Mouse (Mus musculus) midbrain, embryonic 12.5 days (tissue): ENCODE results near the gene Stard13. TPM values are rescaled to one million over a fixed set of nuclear protein-coding genes. Genes with fewer than 3 reads are reported as not detected.
A peak's percentile ranks its signal among the peaks of the same experiment; 100 is the strongest.

Source experiments
- ATAC-seq: fragments of 200-750 bp; cut with Nextera tagmentation; 2 replicates; pipeline ENCODE4 v1.8.0; 2017; ENCODE audit warnings: low read depth, moderate TSS enrichment, moderate library complexity; ENCODE audit not compliant: low FRiP score
- H3K27ac ChIP-seq: fragments of 300-500 bp; sonication (generic); replicated peaks from 2 replicates; pipeline ENCODE4 v1.5.1; 2016; ENCODE audit warnings: mild to moderate bottlenecking
- H3K27me3 ChIP-seq: fragments of 300-500 bp; sonication (generic); 2 replicates; pipeline ENCODE4 v1.6.1; 2016; ENCODE audit warnings: mild to moderate bottlenecking
- H3K36me3 ChIP-seq: fragments of 300-500 bp; sonication (generic); 2 replicates; pipeline ENCODE4 v1.6.1; 2016
- H3K4me1 ChIP-seq: fragments of 300-500 bp; sonication (generic); 2 replicates; pipeline ENCODE4 v1.6.1; 2016
- H3K4me2 ChIP-seq: fragments of 300-500 bp; sonication (generic); replicated peaks from 2 replicates; pipeline ENCODE4 v1.6.1; 2016; ENCODE audit warnings: mild to moderate bottlenecking, moderate library complexity
- H3K4me3 ChIP-seq: fragments of 300-500 bp; sonication (generic); 2 replicates; pipeline ENCODE4 v1.5.1; 2016; ENCODE audit warnings: mild to moderate bottlenecking
- H3K9ac ChIP-seq: fragments of 300-500 bp; sonication (generic); replicated peaks from 2 replicates; pipeline ENCODE4 v1.6.1; 2016; ENCODE audit warnings: mild to moderate bottlenecking, moderate library complexity
- H3K9me3 ChIP-seq: fragments of 300-500 bp; sonication (generic); 2 replicates; pipeline ENCODE4 v1.6.1; 2016; ENCODE audit warnings: mild to moderate bottlenecking
- WGBS: fragments of 180-500 bp; shearing (Covaris S2); methylation state at CpG from one replicate; pipeline ENCODE4 v1.1.7; 2016; 5-methylcytosine and 5-hydroxymethylcytosine counted together
- polyA plus RNA-seq: library from polyadenylated mRNA; unstranded; fragments of >200 nt; fragmentation: Nextera tagmentation; extraction: Ambion mirVana; gene quantifications from 2 replicates; pipeline ENCODE4 v1.2.1, GENCODE M21; 2016

The Stard13 gene
- polyA plus RNA-seq, 1 experiment from 2014 or later: 5.6 TPM

GRCm38 (mm10) chr5:151085749-151086148 is 147.9 kb downstream of the Stard13 start:
- no peaks in the 10 kb centered on the region for H3K27me3 ChIP-seq
- no peak overlapping the region for H3K27ac ChIP-seq
- H3K4me3 ChIP-seq: no peak overlapping the region
- no peaks in the 10 kb centered on the region for H3K4me1 ChIP-seq
- no peak overlapping the region for H3K4me2 ChIP-seq
- WGBS: 82% methylated on average over 8 of the region's 8 CpGs
- no peaks in the 10 kb centered on the region for H3K36me3 ChIP-seq
- H3K9me3 ChIP-seq: no peaks in the 10 kb centered on the region
- ATAC-seq: no peak
- no peak overlapping the region for H3K9ac ChIP-seq

DNA sequence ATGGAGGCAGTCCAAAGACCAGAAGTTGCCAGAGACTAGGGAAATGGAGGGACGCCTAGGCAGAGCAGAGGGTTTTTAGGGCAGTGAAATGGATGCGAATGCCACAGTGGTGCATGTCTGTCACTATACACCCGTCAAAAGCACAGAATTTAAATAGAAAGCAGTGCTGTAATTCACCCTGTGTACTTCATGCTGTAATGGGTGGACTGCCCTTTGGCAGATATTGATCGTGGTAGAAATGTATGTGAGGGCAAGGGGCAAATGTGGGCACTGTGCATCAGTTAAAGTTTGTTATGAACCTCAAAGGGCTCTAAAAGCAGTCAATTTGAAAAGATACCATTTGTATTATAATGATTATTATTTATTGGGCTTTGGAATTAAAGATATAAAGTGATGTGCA is 153.4 kb downstream of the Stard13 start:
- Histone ChIP-seq H3K9me3 (peaks cover 1% of the 10 kb centered on the region; the same call in 1 of the 2 replicates), H3K9ac (no peak overlapping the region), H3K36me3 (no peaks in the 10 kb centered on the region), H3K4me3 (no peak overlapping the region), H3K27ac (no peak overlapping the region), H3K4me1 (no peaks in the 10 kb centered on the region), H3K4me2 (no peak overlapping the region), H3K27me3 (no peaks in the 10 kb centered on the region)
- WGBS: 86% methylated on average over 4 of the region's 4 CpGs
- no peak for ATAC-seq

- H3K9me3 ChIP-seq: peaks cover 3% of the 10 kb centered on the region; the same call in 1 of the 2 replicates
- H3K4me2 ChIP-seq: no peak overlapping the region
- 96% methylated on average over 2 of the region's 2 CpGs for WGBS
- H3K9ac ChIP-seq: no peak overlapping the region
- H3K27ac ChIP-seq: no peak overlapping the region
- H3K36me3 ChIP-seq: no peaks in the 10 kb centered on the region
- no peaks in the 10 kb centered on the region for H3K4me1 ChIP-seq
- no peaks in the 10 kb centered on the region for H3K27me3 ChIP-seq
- no peak overlapping the region for H3K4me3 ChIP-seq
- no peak for ATAC-seq
Measured at GRCm38 (mm10) chr5:151077953-151078352, 155.7 kb downstream of the Stard13 start.

GRCm38 (mm10) chr5:151076917-151077316 is 156.7 kb downstream of the Stard13 start:
- H3K27ac ChIP-seq: 0 out of 2 replicates have a peak overlapping the region, but pooled peaks have one; percentile 12
- no peak for ATAC-seq
- no peak overlapping the region for H3K4me2 ChIP-seq
- H3K4me1 ChIP-seq: no peaks in the 10 kb centered on the region
- no peaks in the 10 kb centered on the region for H3K27me3 ChIP-seq
- no peak overlapping the region for H3K9ac ChIP-seq
- H3K4me3 ChIP-seq: no peak overlapping the region
- 68% methylated on average over 3 of the region's 3 CpGs for WGBS
- H3K9me3 ChIP-seq: peaks cover 3% of the 10 kb centered on the region; the same call in 1 of the 2 replicates
- H3K36me3 ChIP-seq: no peaks in the 10 kb centered on the region

DNA sequence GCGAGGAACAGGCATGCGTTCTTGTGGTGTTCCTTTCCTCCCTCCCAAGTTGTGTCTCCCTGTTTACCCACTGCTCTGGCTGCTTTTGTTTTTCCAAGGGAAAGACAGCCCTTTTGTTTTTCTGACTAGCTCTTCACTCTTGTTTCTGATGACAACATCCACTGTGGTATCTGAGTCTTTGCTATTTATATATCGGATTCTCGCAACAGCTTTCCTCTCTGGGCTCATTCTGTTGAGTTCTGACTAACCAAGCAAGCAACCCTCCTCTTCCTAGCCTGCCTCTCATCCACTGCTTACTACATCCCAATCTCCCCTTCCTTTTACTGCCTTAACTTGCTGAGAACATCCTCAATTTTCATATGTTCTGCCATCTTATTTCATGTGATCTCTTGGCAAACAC is 159.4 kb downstream of the Stard13 start:
- Histone ChIP-seq H3K9ac (no peak overlapping the region), H3K4me1 (no peaks in the 10 kb centered on the region), H3K4me3 (no peak overlapping the region), H3K27ac (no peak overlapping the region), H3K9me3 (peaks cover 3% of the 10 kb centered on the region; the same call in 1 of the 2 replicates), H3K27me3 (no peaks in the 10 kb centered on the region), H3K36me3 (no peaks in the 10 kb centered on the region), H3K4me2 (no peak overlapping the region)
- 89% methylated on average over 4 of the region's 4 CpGs for WGBS
- no peak for ATAC-seq

DNA sequence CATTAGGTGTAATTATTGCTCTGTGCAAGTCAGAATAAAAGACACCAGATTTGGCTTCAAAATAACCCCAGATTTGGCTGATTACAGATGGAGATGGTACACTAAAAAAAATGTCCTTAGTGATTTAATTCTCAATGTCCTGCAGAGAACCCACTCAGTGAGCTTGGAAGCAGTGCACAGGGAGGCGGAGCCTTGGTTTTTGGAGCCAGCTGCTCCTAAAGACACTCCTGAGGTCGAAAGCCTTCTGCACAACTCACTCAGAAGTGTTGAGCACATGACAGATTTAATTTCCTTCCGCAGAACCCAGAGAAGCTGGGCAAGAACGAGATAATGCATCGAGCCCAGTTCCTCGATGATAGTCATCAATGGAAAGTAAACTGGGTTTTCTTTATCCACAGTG is 162.2 kb downstream of the Stard13 start:
- Histone ChIP-seq H3K4me2 (no peak overlapping the region), H3K4me3 (no peak overlapping the region), H3K4me1 (no peaks in the 10 kb centered on the region), H3K27ac (no peak overlapping the region), H3K36me3 (no peaks in the 10 kb centered on the region), H3K9ac (no peak overlapping the region), H3K27me3 (no peaks in the 10 kb centered on the region), H3K9me3 (peaks cover 3% of the 10 kb centered on the region; the same call in 1 of the 2 replicates)
- no peak for ATAC-seq
- WGBS: 82% methylated on average over 6 of the region's 6 CpGs

GRCm38 (mm10) chr5:151070896-151071295 is 162.7 kb downstream of the Stard13 start:
- no peak overlapping the region for H3K4me3 ChIP-seq
- H3K9ac ChIP-seq: no peak overlapping the region
- no peak overlapping the region for H3K4me2 ChIP-seq
- H3K4me1 ChIP-seq: no peaks in the 10 kb centered on the region
- no peaks in the 10 kb centered on the region for H3K27me3 ChIP-seq
- H3K27ac ChIP-seq: no peak overlapping the region
- no peak for ATAC-seq
- no peaks in the 10 kb centered on the region for H3K36me3 ChIP-seq
- WGBS: 73% methylated on average over 6 of the region's 6 CpGs
- H3K9me3 ChIP-seq: peaks cover 3% of the 10 kb centered on the region; the same call in 1 of the 2 replicates

DNA sequence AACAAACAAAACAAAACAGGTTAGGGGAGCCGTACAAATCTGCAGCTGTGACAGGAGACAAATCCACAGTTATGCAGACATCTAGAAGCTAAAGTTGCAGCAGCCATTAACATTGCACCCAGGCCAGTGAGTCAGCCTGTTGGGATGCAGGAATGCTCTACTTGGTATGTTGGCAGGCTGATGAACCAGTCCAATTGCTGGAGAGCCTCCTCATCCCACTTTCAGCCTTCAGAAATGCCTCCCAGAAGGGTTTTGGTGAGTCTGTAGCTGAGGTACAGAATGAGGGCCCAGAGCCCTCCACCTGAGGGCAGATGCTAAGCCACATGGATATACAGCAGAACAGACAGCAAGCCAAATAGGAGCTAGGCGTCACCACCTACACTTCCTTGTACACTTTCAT is 164.1 kb downstream of the Stard13 start:
- whole genome bisulfite sequencing: 92% methylated on average over 2 of the region's 2 CpGs
- Histone ChIP-seq H3K36me3 (no peaks in the 10 kb centered on the region), H3K9me3 (no peaks in the 10 kb centered on the region), H3K4me1 (no peaks in the 10 kb centered on the region), H3K4me2 (no peak overlapping the region), H3K27ac (no peak overlapping the region), H3K4me3 (no peak overlapping the region), H3K27me3 (no peaks in the 10 kb centered on the region), H3K9ac (no peak overlapping the region)
- no peak for ATAC-seq

DNA sequence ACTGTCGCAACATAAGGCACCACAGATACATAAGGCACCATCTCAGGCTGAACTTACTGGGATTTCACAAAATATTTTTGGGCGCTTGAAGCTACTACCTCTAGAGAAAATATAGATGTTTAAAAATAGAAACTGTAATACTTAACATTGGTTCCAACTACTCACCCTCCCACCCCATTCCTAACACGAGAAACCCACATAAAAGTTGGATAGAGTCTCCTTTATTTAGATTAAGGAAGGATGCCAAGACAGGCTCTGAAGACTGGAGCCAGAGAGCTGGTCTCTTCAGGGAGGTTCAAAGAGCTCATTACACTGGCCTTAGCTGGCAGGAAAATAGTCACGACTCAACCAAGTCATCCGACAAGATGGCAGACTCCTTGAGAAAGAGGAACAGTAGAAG is 167.6 kb downstream of the Stard13 start:
- Histone ChIP-seq H3K4me3 (no peak overlapping the region), H3K9ac (no peak overlapping the region), H3K27me3 (no peaks in the 10 kb centered on the region), H3K27ac (no peak overlapping the region), H3K4me1 (no peaks in the 10 kb centered on the region), H3K4me2 (no peak overlapping the region), H3K9me3 (no peaks in the 10 kb centered on the region), H3K36me3 (no peaks in the 10 kb centered on the region)
- no peak for ATAC-seq
- WGBS: 84% methylated on average over 5 of the region's 5 CpGs

DNA sequence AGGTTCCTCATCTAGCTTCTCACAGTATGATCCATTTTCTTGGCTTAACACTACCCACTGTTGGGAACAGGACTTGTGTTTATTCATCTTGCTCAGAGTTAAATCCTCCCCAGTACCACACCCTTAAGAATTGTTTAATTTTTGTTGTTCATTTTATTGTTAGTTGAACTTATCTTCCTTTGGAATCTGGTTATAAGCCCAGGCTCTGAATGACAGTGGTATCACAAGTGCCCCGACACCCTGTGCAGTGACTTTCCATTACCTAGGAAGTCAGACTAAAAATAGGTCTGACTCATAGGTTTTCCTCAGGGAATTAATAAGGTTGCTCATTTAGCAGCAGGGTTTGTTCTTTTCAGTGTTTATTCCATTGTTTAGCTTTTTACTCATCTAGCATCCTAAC is 168.4 kb downstream of the Stard13 start:
- H3K27ac ChIP-seq: no peak overlapping the region
- no peaks in the 10 kb centered on the region for H3K9me3 ChIP-seq
- no peak overlapping the region for H3K4me3 ChIP-seq
- WGBS: 81% methylated on average over 1 of the region's 1 CpGs
- ATAC-seq: no peak
- H3K9ac ChIP-seq: no peak overlapping the region
- H3K27me3 ChIP-seq: no peaks in the 10 kb centered on the region
- 0 out of 2 replicates have a peak, but pooled peaks cover 3% of the 10 kb centered on the region for H3K4me1 ChIP-seq
- no peak overlapping the region for H3K4me2 ChIP-seq
- H3K36me3 ChIP-seq: no peaks in the 10 kb centered on the region

GRCm38 (mm10) chr5:151061942-151062341 is 171.7 kb downstream of the Stard13 start:
- no peak overlapping the region for H3K4me2 ChIP-seq
- H3K27me3 ChIP-seq: no peaks in the 10 kb centered on the region
- 95% methylated on average over 2 of the region's 2 CpGs for WGBS
- H3K4me1 ChIP-seq: 0 out of 2 replicates have a peak, but pooled peaks cover 3% of the 10 kb centered on the region
- no peak for ATAC-seq
- no peaks in the 10 kb centered on the region for H3K9me3 ChIP-seq
- H3K9ac ChIP-seq: no peak overlapping the region
- no peak overlapping the region for H3K4me3 ChIP-seq
- H3K27ac ChIP-seq: no peak overlapping the region
- no peaks in the 10 kb centered on the region for H3K36me3 ChIP-seq

DNA sequence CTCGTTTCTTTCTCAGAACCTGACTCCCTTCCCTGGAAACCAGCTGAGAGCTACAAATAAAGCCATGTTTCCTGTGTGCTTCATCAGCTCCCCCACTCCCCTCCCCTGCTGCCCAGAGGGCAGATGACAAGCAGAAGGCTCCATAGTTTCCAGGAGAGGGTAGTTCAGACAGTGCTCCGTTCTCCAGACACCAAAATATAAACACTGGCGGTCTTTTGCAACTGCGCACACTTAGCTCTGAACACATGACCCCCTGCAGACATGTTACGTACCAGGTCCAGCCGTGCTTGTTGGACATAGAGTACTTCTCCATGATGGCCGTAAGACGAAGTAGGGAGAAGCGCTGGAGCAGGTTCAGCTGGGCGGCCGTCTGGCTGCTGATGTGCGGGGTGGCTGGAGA is 173.2 kb downstream of the Stard13 start:
- Histone ChIP-seq H3K9ac (no peak overlapping the region), H3K27ac (no peak overlapping the region), H3K4me2 (no peak overlapping the region), H3K9me3 (no peaks in the 10 kb centered on the region), H3K36me3 (no peaks in the 10 kb centered on the region), H3K4me1 (0 out of 2 replicates have a peak, but pooled peaks cover 3% of the 10 kb centered on the region), H3K4me3 (no peak overlapping the region), H3K27me3 (no peaks in the 10 kb centered on the region)
- WGBS: 85% methylated on average over 12 of the region's 12 CpGs
- no peak for ATAC-seq

- no peak overlapping the region for H3K9ac ChIP-seq
- ATAC-seq: no peak
- H3K9me3 ChIP-seq: no peaks in the 10 kb centered on the region
- H3K36me3 ChIP-seq: no peaks in the 10 kb centered on the region
- no peaks in the 10 kb centered on the region for H3K27me3 ChIP-seq
- no peak overlapping the region for H3K4me3 ChIP-seq
- 88% methylated on average over 5 of the region's 5 CpGs for WGBS
- H3K4me1 ChIP-seq: peaks cover 4% of the 10 kb centered on the region; the same call in 1 of the 2 replicates
- no peak overlapping the region for H3K27ac ChIP-seq
- H3K4me2 ChIP-seq: no peak overlapping the region
Measured at GRCm38 (mm10) chr5:151059772-151060171, 173.9 kb downstream of the Stard13 start.
